Mouse (Mus musculus): ENCODE data around the gene Dzip1l.

DNA sequence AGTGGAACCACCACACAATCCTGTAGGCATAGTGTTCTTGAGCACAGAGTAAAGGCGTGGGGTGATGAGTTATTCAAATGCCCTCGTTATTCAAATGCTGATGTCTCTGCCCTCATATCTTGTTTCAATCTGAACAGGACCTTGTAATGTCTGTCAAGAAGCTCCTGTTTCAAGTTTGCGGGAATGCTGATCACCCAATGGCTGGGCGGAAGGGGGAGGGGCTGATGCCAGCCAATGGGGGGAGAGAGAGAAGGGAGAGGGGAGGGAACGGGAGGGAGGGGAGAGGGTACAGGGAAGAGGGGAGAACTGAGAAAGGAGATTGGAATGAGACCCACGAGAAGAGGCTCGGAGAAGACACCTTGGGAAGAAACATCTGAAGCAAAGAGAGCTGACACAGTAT lies 65.7 kb downstream of the Dzip1l start:
- TF ChIP-seq EP300 (IDR thresholded peaks at IDR 0.05; ENCODE audit: low read depth in 1 of 2, low read length in 2 of 2) (no peak), ZMIZ1 (IDR thresholded peaks at IDR 0.05; ENCODE audit: low read depth, low read length) (no peak), MAX (IDR thresholded peaks at IDR 0.05; ENCODE audit: low read length) (no peak), ELF1 (IDR thresholded peaks at IDR 0.05; ENCODE audit: low read depth, low read length) (no peak)

Data from MEL (cell line).